Mouse (Mus musculus) liver, embryonic 18 days (tissue): ENCODE data around the gene Tmem28. TPM values are rescaled to one million over a fixed set of nuclear protein-coding genes. Genes with fewer than 3 reads are reported as not detected.

Experiments
- polyA plus RNA-seq: library from polyadenylated mRNA; depleted of rRNA; stranded (reverse); fragments of >200 nt; gene quantifications from 2 replicates; pipeline ENCODE4 v1.2.3, GENCODE M21; 2012; rRNA removed

Gene Tmem28
- polyA plus RNA-seq, result under 0.01 TPM in 1 of 2 replicates, not detected in the other

DNA sequence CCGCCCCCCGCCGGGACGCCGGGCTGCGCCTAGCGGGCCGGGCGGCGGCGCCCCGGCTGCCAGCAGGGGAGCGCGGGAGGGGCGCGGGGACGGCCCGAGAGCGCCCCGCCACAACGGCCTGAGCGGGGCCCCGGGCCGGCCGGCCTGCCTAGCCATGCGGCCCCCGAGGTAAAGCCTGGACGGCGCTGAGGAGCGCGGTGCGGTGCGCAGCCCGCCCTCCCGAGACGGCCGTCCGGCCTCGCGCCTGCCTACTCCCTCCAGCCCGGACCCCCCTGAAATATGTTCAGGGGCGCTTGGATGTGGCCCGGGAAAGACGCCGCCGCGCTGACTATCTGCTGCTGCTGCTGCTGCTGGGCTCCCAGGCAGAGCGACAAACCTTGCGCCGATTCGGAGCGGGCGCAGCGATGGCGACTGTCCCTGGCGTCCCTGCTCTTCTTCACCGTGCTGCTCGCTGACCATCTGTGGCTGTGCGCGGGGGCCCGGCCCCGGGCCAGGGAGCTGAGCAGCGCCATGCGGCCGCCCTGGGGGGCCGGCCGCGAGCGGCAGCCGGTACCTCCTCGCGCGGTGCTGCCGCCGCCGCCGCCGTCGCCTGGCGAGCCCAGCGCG, at the start of gene Tmem28:
Gene Tmem28, plus strand, starts transcription at position 232 of the 606 bp plus-strand sequence.

Other genes starting within 250 kb of the Tmem28 start
- 0.59 and 0.73 TPM in 2 replicates for gene Eda, start 154.6 kb downstream of the Tmem28 start, polyA plus RNA-seq